Mouse (Mus musculus) lung, postnatal 0 days (tissue): ENCODE results near the gene Ttc4. TPM values are rescaled to one million over a fixed set of nuclear protein-coding genes. Genes with fewer than 3 reads are reported as not detected.

ENCODE experiments used
- ATAC-seq: fragments of 200-750 bp; cut with Nextera tagmentation; 2 replicates; pipeline ENCODE4 v1.8.0; 2017; ENCODE audit warnings: moderate library complexity
- DNase-seq: peaks from one replicate; pipeline ENCODE4 v3.0.0-alpha.2; 2016; ENCODE audit warnings: low spot score
- H3K27ac ChIP-seq: fragments of 300-500 bp; sonication (generic); 2 replicates; pipeline ENCODE4 v1.5.1; 2014; ENCODE audit warnings: antibody characterized with exemption, mild to moderate bottlenecking, low read length, mixed read lengths
- H3K27me3 ChIP-seq: fragments of 300-500 bp; sonication (generic); replicated peaks from 2 replicates; pipeline ENCODE4 v1.6.1; 2014; ENCODE audit warnings: low read length, mixed read lengths; ENCODE audit not compliant: insufficient read depth
- H3K36me3 ChIP-seq: fragments of 300-500 bp; sonication (generic); 2 replicates; pipeline ENCODE4 v1.6.1; 2014; ENCODE audit warnings: low read length, mixed read lengths; ENCODE audit not compliant: insufficient read depth
- H3K4me1 ChIP-seq: fragments of 300-500 bp; sonication (generic); 2 replicates; pipeline ENCODE4 v1.6.1; 2014; ENCODE audit warnings: antibody characterized with exemption, low read depth, low read length, mixed read lengths; ENCODE audit not compliant: insufficient read depth
- H3K4me2 ChIP-seq: fragments of 300-500 bp; sonication (generic); replicated peaks from 2 replicates; pipeline ENCODE4 v1.6.1; 2014; ENCODE audit warnings: low read depth, mild to moderate bottlenecking, low read length, moderate library complexity, mixed read lengths
- H3K4me3 ChIP-seq: fragments of 300-500 bp; sonication (generic); 2 replicates; pipeline ENCODE4 v1.5.1; 2014; ENCODE audit warnings: low read depth, low read length
- H3K9ac ChIP-seq: fragments of 300-500 bp; sonication (generic); replicated peaks from 2 replicates; pipeline ENCODE4 v1.6.1; 2014; ENCODE audit warnings: low read depth, mild to moderate bottlenecking
- H3K9me3 ChIP-seq: fragments of 300-500 bp; sonication (generic); 2 replicates; pipeline ENCODE4 v1.6.1; 2016; ENCODE audit warnings: low read length, mixed read lengths
- CTCF ChIP-seq: IDR thresholded peaks from 2 replicates; pipeline ENCODE4 v1.5.1; 2016; ENCODE audit warnings: antibody characterized with exemption, mild to moderate bottlenecking
- EP300 ChIP-seq: IDR thresholded peaks from 2 replicates; pipeline ENCODE4 v1.6.1; 2016; ENCODE audit warnings: antibody characterized with exemption, mild to moderate bottlenecking, control low read depth
- WGBS: fragments of 180-500 bp; shearing (Covaris S2); extraction: QIAGEN DNeasy Blood & Tissue Kit; methylation state at CpG from one replicate; pipeline ENCODE4 v1.1.7; 2014; 5-methylcytosine and 5-hydroxymethylcytosine counted together
- polyA plus RNA-seq: library from polyadenylated mRNA; unstranded; fragments of >200 nt; fragmentation: Nextera tagmentation; extraction: Ambion mirVana; gene quantifications from 2 replicates; pipeline ENCODE4 v1.2.1, GENCODE M21; 2015

Gene Ttc4
- polyA plus RNA-seq, 1 experiment from 2014 or later: 39.0 TPM

- no peak overlapping the region for H3K4me2 ChIP-seq
- H3K27ac ChIP-seq: no peak overlapping the region
- H3K4me3 ChIP-seq: no peak overlapping the region
- no peaks in the 10 kb centered on the region for H3K9me3 ChIP-seq
- no peaks in the 10 kb centered on the region for H3K36me3 ChIP-seq
- WGBS: 48% methylated on average over 2 of the region's 2 CpGs
- H3K4me1 ChIP-seq: 0 out of 2 replicates have a peak, but pooled peaks cover 5% of the 10 kb centered on the region
- TF ChIP-seq EP300 (no peak), CTCF (no peak)
- no peak overlapping the region for H3K9ac ChIP-seq
- no peak for ATAC-seq
- DNase-seq: no peak
- H3K27me3 ChIP-seq: no peaks in the 10 kb centered on the region
Observed at GRCm38 (mm10) chr4:106680955-106681354, 2.2 kb upstream of the Ttc4 start.

GRCm38 (mm10) chr4:106679152-106679551 lies 408 bp upstream of the Ttc4 start:
- Histone ChIP-seq H3K27me3 (no peaks in the 10 kb centered on the region), H3K27ac (no peak overlapping the region), H3K9ac (no peak overlapping the region), H3K4me1 (0 out of 2 replicates have a peak, but pooled peaks cover 5% of the 10 kb centered on the region), H3K4me2 (peak overlapping the region; percentile 70), H3K4me3 (peak overlapping the region; percentile 67; the same call in 1 of the 2 replicates), H3K9me3 (no peaks in the 10 kb centered on the region), H3K36me3 (no peaks in the 10 kb centered on the region)
- 49% methylated on average over 3 of the region's 3 CpGs for WGBS
- ATAC-seq: no peak; the same call in 1 of the 2 replicates
- TF ChIP-seq EP300: no peak
- TF ChIP-seq CTCF: no peak
- DNase-seq: peak; percentile 5

- 81% methylated on average over 5 of the region's 5 CpGs for WGBS
- H3K27ac ChIP-seq: no peak overlapping the region
- no peaks in the 10 kb centered on the region for H3K36me3 ChIP-seq
- H3K4me3 ChIP-seq: no peak overlapping the region
- H3K4me2 ChIP-seq: no peak overlapping the region
- no peak for TF ChIP-seq EP300
- no peak for TF ChIP-seq CTCF
- H3K9me3 ChIP-seq: no peaks in the 10 kb centered on the region
- no peak for ATAC-seq
- no peak overlapping the region for H3K9ac ChIP-seq
- 0 out of 2 replicates have a peak, but pooled peaks cover 5% of the 10 kb centered on the region for H3K4me1 ChIP-seq
- no peak for DNase-seq
- H3K27me3 ChIP-seq: no peaks in the 10 kb centered on the region
Observed at GRCm38 (mm10) chr4:106676749-106677148, 2.0 kb downstream of the Ttc4 start.

GRCm38 (mm10) chr4:106666546-106666945 lies 12.2 kb downstream of the Ttc4 start:
- H3K9me3 ChIP-seq: no peaks in the 10 kb centered on the region
- peaks cover 72% of the 10 kb centered on the region for H3K36me3 ChIP-seq
- ATAC-seq (no peak), DNase-seq (no peak)
- TF ChIP-seq EP300 (no peak), CTCF (no peak)
- H3K4me1 ChIP-seq: no peaks in the 10 kb centered on the region
- no peaks in the 10 kb centered on the region for H3K27me3 ChIP-seq
- no peak overlapping the region for H3K4me2 ChIP-seq
- no peak overlapping the region for H3K4me3 ChIP-seq
- 95% methylated on average over 2 of the region's 2 CpGs for WGBS
- H3K9ac ChIP-seq: no peak overlapping the region
- H3K27ac ChIP-seq: no peak overlapping the region

GRCm38 (mm10) chr4:106665673-106666072 lies 13.1 kb downstream of the Ttc4 start:
- peaks cover 70% of the 10 kb centered on the region for H3K36me3 ChIP-seq
- no peak overlapping the region for H3K27ac ChIP-seq
- no peak overlapping the region for H3K4me3 ChIP-seq
- H3K4me1 ChIP-seq: no peaks in the 10 kb centered on the region
- H3K9me3 ChIP-seq: no peaks in the 10 kb centered on the region
- no peak overlapping the region for H3K4me2 ChIP-seq
- no peaks in the 10 kb centered on the region for H3K27me3 ChIP-seq
- TF ChIP-seq CTCF (no peak), EP300 (no peak)
- ATAC-seq: no peak
- 95% methylated on average over 10 of the region's 10 CpGs for WGBS
- no peak for DNase-seq
- H3K9ac ChIP-seq: no peak overlapping the region

- Histone ChIP-seq H3K27ac (no peak overlapping the region), H3K9me3 (no peaks in the 10 kb centered on the region), H3K4me1 (no peaks in the 10 kb centered on the region), H3K27me3 (no peaks in the 10 kb centered on the region), H3K4me3 (no peak overlapping the region), H3K4me2 (no peak overlapping the region), H3K9ac (no peak overlapping the region), H3K36me3 (peaks cover 66% of the 10 kb centered on the region)
- no peak for DNase-seq
- no peak for TF ChIP-seq EP300
- TF ChIP-seq CTCF: no peak
- 96% methylated on average over 2 of the region's 2 CpGs for WGBS
- ATAC-seq: no peak
Observed at GRCm38 (mm10) chr4:106665269-106665668, 13.5 kb downstream of the Ttc4 start.

- TF ChIP-seq CTCF (no peak), EP300 (no peak)
- Histone ChIP-seq H3K9ac (no peak overlapping the region), H3K4me2 (no peak overlapping the region), H3K4me3 (no peak overlapping the region), H3K4me1 (no peaks in the 10 kb centered on the region), H3K27me3 (no peaks in the 10 kb centered on the region), H3K9me3 (no peaks in the 10 kb centered on the region), H3K36me3 (peaks cover 60% of the 10 kb centered on the region), H3K27ac (no peak overlapping the region)
- DNase-seq (no peak), ATAC-seq (no peak)
- WGBS: 93% methylated on average over 6 of the region's 6 CpGs
Observed at GRCm38 (mm10) chr4:106664697-106665096, 14.0 kb downstream of the Ttc4 start.
